Mouse (Mus musculus): ENCODE data around the gene Rbm45. TPM values are rescaled to one million over a fixed set of nuclear protein-coding genes. Genes with fewer than 3 reads are reported as not detected.

Gene Rbm45
- polyA plus RNA-seq, 1 experiment = 11.4 TPM

- TF ChIP-seq POLR2A (IDR thresholded peaks at IDR 0.05; ENCODE audit: low read depth, low read length) (no peak), CTCF (IDR thresholded peaks at IDR 0.05; ENCODE audit: extremely low read depth, insufficient read length, insufficient replicate concordance, low read depth, low read length) (no peak)
- no peaks in the 10 kb centered on the region for H3K27me3 ChIP-seq (ENCODE audit: control insufficient read depth, insufficient read depth, low read length)
- no peak overlapping the region for H3K4me3 ChIP-seq (ENCODE audit: low read depth, low read length)
- no peak overlapping the region for H3K27ac ChIP-seq (ENCODE audit: insufficient read depth, low read depth, low read length)
- H3K4me1 ChIP-seq (ENCODE audit: control insufficient read depth, insufficient read depth, insufficient read length, low read length) = peaks cover 20% of the 10 kb centered on the region; the same call in 1 of the 2 replicates
- no peaks in the 10 kb centered on the region for H3K36me3 ChIP-seq (ENCODE audit: control insufficient read depth, insufficient read depth, low read length)
- WGBS = 94% methylated on average over 3 of the region's 3 CpGs
Observed at GRCm38 (mm10) chr2:76430539-76430938, 60.8 kb downstream of the Rbm45 start.

Other genes with a start within 250 kb of the Rbm45 start
- 0.13 and 0.30 TPM in 2 replicates for gene Pde11a, start 31.2 kb upstream of the Rbm45 start, polyA plus RNA-seq (2012; rRNA removed)
- 0.28 TPM in 1 of 2 replicates, not detected in the other for gene Cyct, start 9.5 kb upstream of the Rbm45 start, polyA plus RNA-seq (2012; rRNA removed)
- 72.6 and 74.7 TPM in 2 replicates for gene Osbpl6, start 36.5 kb downstream of the Rbm45 start, polyA plus RNA-seq (2012; rRNA removed)